Comparison of ENCODE assay signal across 9 mouse cellular contexts in genomic region chr12:117764839-117765238, GRCm38 (mm10). TPM values are rescaled to one million over a fixed set of nuclear protein-coding genes. Genes with fewer than 3 reads are reported as not detected.
A peak's percentile ranks its signal among the peaks of the same experiment; 100 is the strongest.
DNase-seq lines count a peak whose midpoint lies in the region; ATAC-seq and TF ChIP-seq lines count a peak whose summit lies in the region.
"Had no signal": no experiment of that assay in that cellular context is flagged by ENCODE, and none has a peak within 500 bp of the region (broad histone marks: within the 10 kb centered on the region; RNA-seq: fewer than 3 reads in every experiment).

No protein-coding gene starts in this region.

- no peaks in the 10 kb centered on the region for H3K9me3 ChIP-seq in MEL (replicated peaks; ENCODE audit: insufficient read depth, low read length)
- H3K9me3 ChIP-seq: megakaryocyte, embryonic 14.5 days had no signal

- peak; percentile 89 for DNase-seq in MEL (ENCODE audit: low read depth, low spot score)
- DNase-seq in brain, embryonic 14.5 days (ENCODE audit: low read depth): peak; percentile 95
- peak; percentile 10 for DNase-seq in fat pad, adult 2 months (ENCODE audit: extremely low read depth, low read depth, low spot score)
- DNase-seq in heart, postnatal 25 days (ENCODE audit: low spot score): peak; percentile 27
- peak; percentile 91 for DNase-seq in layer of hippocampus, adult 9-10 months (ENCODE audit: low spot score)
- DNase-seq in lung, postnatal 14 days: peak; percentile 81
- DNase-seq in right cerebral cortex, postnatal 10 days (ENCODE audit: low spot score in 2 of 2): peak; percentile 78 to 84

- H3K9ac ChIP-seq in MEL (ENCODE audit: control insufficient read depth, low read depth, low read length, poor library complexity, severe bottlenecking): no peak overlapping the region

- H3K36me3 ChIP-seq in MEL (ENCODE audit: control insufficient read depth in 1 of 2, insufficient read depth in 2 of 2, low read length in 2 of 2): no peaks in the 10 kb centered on the region

- TF ChIP-seq EP300 in MEL (IDR thresholded peaks at IDR 0.05; ENCODE audit: low read depth in 1 of 2, low read length in 2 of 2): no peak

- intact Hi-C loops in heart, postnatal 25 days (cut with DNase I): loop anchor here (1.0 to 5.0 kb wide), 4 partner anchors 43 to 362 kb away; no protein-coding TSS in a partner anchor

- H3K4me1 ChIP-seq in MEL (ENCODE audit: control insufficient read depth in 1 of 2, insufficient read depth in 2 of 2, low read length in 2 of 2): no peaks in the 10 kb centered on the region

- peak; percentile 93 for TF ChIP-seq RAD21 in MEL (IDR thresholded peaks at IDR 0.05; ENCODE audit: low read depth, low read length)

- no peaks in the 10 kb centered on the region for H3K79me2 ChIP-seq in MEL (ENCODE audit: control insufficient read depth, insufficient read depth, low read length, poor library complexity)

- H3K27ac ChIP-seq in MEL (ENCODE audit: control insufficient read depth, low read depth, low read length): no peak overlapping the region

- no peak; the same call in 1 of the 2 replicates for ATAC-seq in erythroid progenitor cell, adult 5-6 weeks (replicated peaks; ENCODE audit: low FRiP score, poor library complexity, severe bottlenecking)

- H3K4me3 ChIP-seq in MEL (ENCODE audit: control insufficient read depth in 1 of 2, insufficient read depth in 1 of 2, low read depth in 2 of 2, low read length in 2 of 2): no peak overlapping the region
- H3K4me3 ChIP-seq: megakaryocyte, embryonic 14.5 days had no signal

- no peak for TF ChIP-seq POLR2A in MEL (IDR thresholded peaks at IDR 0.05; ENCODE audit: control insufficient read depth in 1 of 2, insufficient read depth in 1 of 2, low read depth in 1 of 2, low read length in 2 of 2, poor library complexity in 1 of 2)
- no peak for TF ChIP-seq POLR2A in brain, embryonic 14.5 days (IDR thresholded peaks at IDR 0.05; ENCODE audit: borderline replicate concordance, extremely low read depth, insufficient read depth, insufficient read length, poor library complexity, severe bottlenecking)

- no peaks in the 10 kb centered on the region for H3K27me3 ChIP-seq in MEL (ENCODE audit: control insufficient read depth in 1 of 2, insufficient read depth in 2 of 2, low read length in 2 of 2)

- peak in 2 of 3 experiments; percentile 77 to 86; a peak in 5 of 6 replicates for TF ChIP-seq CTCF in MEL (IDR thresholded peaks at IDR 0.05 in 2 of 3, conservative IDR thresholded peaks at IDR 0.05 in 1 of 3; ENCODE audit: control insufficient read depth in 1 of 3, insufficient read depth in 1 of 3, low read depth in 2 of 3, low read length in 3 of 3, poor library complexity in 1 of 3, severe bottlenecking in 1 of 3)
- peak; percentile 86; the same call in 1 of the 2 replicates for TF ChIP-seq CTCF in brain, embryonic 14.5 days (IDR thresholded peaks at IDR 0.05; ENCODE audit: borderline replicate concordance, extremely low read depth, insufficient read depth, insufficient read length)

TF ChIP-seq in MEL, 35 proteins besides CTCF, POLR2A, EP300 and RAD21:
- TF ChIP-seq SMC3 (IDR thresholded peaks at IDR 0.05; ENCODE audit: low read depth, low read length): peak; percentile 96
- no peak for TF ChIP-seq E2F4 (IDR thresholded peaks at IDR 0.05; ENCODE audit: borderline replicate concordance, low read depth, low read length)
- TF ChIP-seq TBP (IDR thresholded peaks at IDR 0.05; ENCODE audit: low read depth, low read length): 0 out of 2 replicates have a peak, but pooled peaks have one; percentile 33
- TF ChIP-seq CHD2 (IDR thresholded peaks at IDR 0.05; ENCODE audit: low read length): no peak
- TF ChIP-seq JUND (IDR thresholded peaks at IDR 0.05; ENCODE audit: low read depth, low read length): peak; percentile 54; the same call in 1 of the 2 replicates
- TF ChIP-seq GATA1 (IDR thresholded peaks at IDR 0.05; ENCODE audit: low read depth, low read length): peak; percentile 69
- peak; percentile 85 for TF ChIP-seq ZC3H11A (IDR thresholded peaks at IDR 0.05; ENCODE audit: low read depth, low read length)
- TF ChIP-seq HCFC1 (IDR thresholded peaks at IDR 0.05; ENCODE audit: low read depth, low read length): 0 out of 2 replicates have a peak, but pooled peaks have one; percentile 12
- peak; percentile 18; the same call in 1 of the 2 replicates for TF ChIP-seq ZNF384 (IDR thresholded peaks at IDR 0.05; ENCODE audit: low read depth, low read length)

RNA-seq across cellular contexts. Expression of gene Cdca7l, which starts 39.2 kb away (rescaled TPM):
- total RNA-seq in MEL (2012; rRNA removed): 86.5 and 93.3 TPM in 2 replicates
- polyA plus RNA-seq in MEL (2012; ENCODE audit: insufficient read depth in 1 of 2, insufficient read length in 2 of 2, low read depth in 1 of 2, low replicate concordance in 2 of 2, missing spikeins in 1 of 2): 1,000 to 10,000 TPM in 1 of 2 experiments, 10 to 100 TPM in 1; 99.6 to 1,920 TPM
- 5.6 and 6.9 TPM in 2 replicates for polyA plus RNA-seq in brain, embryonic 14.5 days (2012; rRNA removed)
- total RNA-seq in heart, postnatal 25 days (2021): under 1 TPM; 0.23 to 0.36 TPM
- total RNA-seq in erythroid progenitor cell, adult 5-6 weeks (2015; ENCODE audit: low replicate concordance): 5.9 and 7.6 TPM in 2 replicates
- total RNA-seq in erythroid progenitor cell, adult 5-6 weeks (2017; ENCODE audit: low replicate concordance): 16.7 and 17.9 TPM in 2 replicates

Comparison
In these comparisons a context has a peak if more than half of its experiments do, and no peak if none do; other contexts are left out.
1. DNase-seq: peak in every context shown above with its lines; median percentile 95 in brain, embryonic 14.5 days; 91 in layer of hippocampus, adult 9-10 months; 89 in MEL; 81 in lung, postnatal 14 days; 81 in right cerebral cortex, postnatal 10 days; 27 in heart, postnatal 25 days; 10 in fat pad, adult 2 months.
2. RNA of gene Cdca7l, which starts 39.2 kb away (total RNA-seq): 86.5 to 93.3 TPM in MEL and 5.9 to 17.9 TPM in erythroid progenitor cell, adult 5-6 weeks; 0.23 to 0.36 TPM in heart, postnatal 25 days; every median in the first group is over 4 times any median in the second.